Mouse (Mus musculus): ENCODE data around the gene Cep152.

The Cep152 gene

GRCm38 (mm10) chr2:125558634-125559589 is 66.0 kb downstream of the Cep152 start:
- 76% methylated on average over 19 of the region's 19 CpGs for WGBS

GRCm38 (mm10) chr2:125555830-125556229 is 69.1 kb downstream of the Cep152 start:
- 75% methylated on average over 6 of the region's 6 CpGs for WGBS

GRCm38 (mm10) chr2:125548806-125549578 is 75.9 kb downstream of the Cep152 start:
- WGBS, result 85% methylated on average over 1 of the region's 1 CpGs

- 86% methylated on average over 3 of the region's 3 CpGs for WGBS
Measured at GRCm38 (mm10) chr2:125544986-125545385, 79.9 kb downstream of the Cep152 start.

GRCm38 (mm10) chr2:125543646-125544045 is 81.3 kb downstream of the Cep152 start:
- WGBS, result 79% methylated on average over 1 of the region's 1 CpGs

- WGBS, result 86% methylated on average over 7 of the region's 7 CpGs
Measured at GRCm38 (mm10) chr2:125541451-125541850, 83.5 kb downstream of the Cep152 start.

GRCm38 (mm10) chr2:125540579-125540978 is 84.3 kb downstream of the Cep152 start:
- 77% methylated on average over 7 of the region's 7 CpGs for WGBS

- 92% methylated on average over 3 of the region's 3 CpGs for WGBS
Measured at GRCm38 (mm10) chr2:125539640-125540039, 85.3 kb downstream of the Cep152 start.

- 68% methylated on average over 6 of the region's 6 CpGs for WGBS
Measured at GRCm38 (mm10) chr2:125530665-125531064, 94.2 kb downstream of the Cep152 start.

GRCm38 (mm10) chr2:125526566-125526965 is 98.3 kb downstream of the Cep152 start:
- WGBS, result 87% methylated on average over 5 of the region's 5 CpGs

- WGBS, result 97% methylated on average over 2 of the region's 2 CpGs
Measured at GRCm38 (mm10) chr2:125525484-125525883, 99.4 kb downstream of the Cep152 start.

- WGBS, result 55% methylated on average over 4 of the region's 4 CpGs
Measured at GRCm38 (mm10) chr2:125516594-125516993, 108.3 kb downstream of the Cep152 start.

- WGBS, result 58% methylated on average over 12 of the region's 12 CpGs
Measured at GRCm38 (mm10) chr2:125515291-125516057, 109.4 kb downstream of the Cep152 start.

- 79% methylated on average over 3 of the region's 3 CpGs for WGBS
Measured at GRCm38 (mm10) chr2:125514391-125514790, 110.5 kb downstream of the Cep152 start.

All from cerebral cortex, adult 2 months (tissue).